Mouse (Mus musculus) left cerebral cortex, postnatal 14 days (tissue): Measurements from ENCODE around the gene R3hcc1l. TPM values are rescaled to one million over a fixed set of nuclear protein-coding genes. Genes with fewer than 3 reads are reported as not detected.

Experiments used
- DNase-seq, 2 experiments: peaks; one replicate each; pipeline ENCODE4 v3.0.0; 2021 to 2022; ENCODE audit warnings: low spot score in 2 of 2, mixed read lengths in 1 of 2
- intact Hi-C: fragments of 180-260 bp; cut with DNase I; formaldehyde crosslinking; loops from one replicate; pipeline ENCODE4 v1.15.1; 2025
- long read RNA-seq, 2 experiments: library from polyadenylated mRNA; stranded (forward); transcript quantifications; one replicate each; pipeline ENCODE4 v2.0.0; 2021
- total RNA-seq, 2 experiments: library from RNA; stranded (reverse); gene quantifications; 2 replicates each; pipeline ENCODE4 v1.2.3; 2021

R3hcc1l gene
- 10 to 100 TPM; 14.1 to 15.1 TPM for total RNA-seq
- long read RNA-seq, experiment 1, full-length matches to known transcripts: 13 of 17 reads
- long read RNA-seq, experiment 1, partial matches to known transcripts: 2 of 17 reads
- long read RNA-seq, experiment 1, other reads (novel, unspliced or antisense): 2 of 17 reads
- long read RNA-seq, experiment 2, full-length matches to known transcripts: 10 of 14 reads
- long read RNA-seq, experiment 2, partial matches to known transcripts: 2 of 14 reads
- long read RNA-seq, experiment 2, other reads (novel, unspliced or antisense): 2 of 14 reads

GRCm38 (mm10) chr19:42518620-42519310 lies at the start of gene R3hcc1l:
TSS of gene R3hcc1l (plus strand) at chr19:42518759.
- peak; percentile 96 to 98 for DNase-seq
- intact Hi-C loops: no loop called here

- intact Hi-C loops: no loop called here
Measured at GRCm38 (mm10) chr19:42471571-42471970, 47.0 kb upstream of the R3hcc1l start.

DNA sequence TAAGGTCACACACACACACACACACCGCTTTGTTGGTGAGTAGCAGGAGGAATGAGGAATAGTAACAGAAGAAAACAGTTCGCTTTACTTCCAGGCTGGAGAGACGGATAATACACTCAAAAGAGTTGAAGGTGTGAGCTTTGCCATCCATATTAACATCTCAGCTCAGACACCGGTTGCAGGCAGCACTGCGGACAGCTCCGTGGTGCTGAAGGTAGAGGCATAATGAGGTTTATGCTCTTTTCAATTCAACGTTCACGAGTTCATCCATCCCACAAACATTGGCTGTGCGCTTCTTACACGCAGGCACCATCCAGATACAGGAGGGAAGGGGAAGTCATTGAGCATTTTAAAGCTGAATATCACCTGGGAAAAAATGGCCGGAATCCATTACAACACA lies 45.7 kb upstream of the R3hcc1l start:
- no peak for DNase-seq

More at GRCm38 (mm10) chr19:42471571-42471970, 47.0 kb upstream of the R3hcc1l start:
- DNase-seq: no peak

GRCm38 (mm10) chr19:42477769-42478168 lies 40.8 kb upstream of the R3hcc1l start:
- intact Hi-C loops: no loop called here
- peak; percentile 35 to 49 for DNase-seq

More for the DNA sequence above, 45.7 kb upstream of the R3hcc1l start:
- intact Hi-C loops: no loop called here

GRCm38 (mm10) chr19:42478303-42478702 lies 40.3 kb upstream of the R3hcc1l start:
- intact Hi-C loops: no loop called here
- DNase-seq: no peak

DNA sequence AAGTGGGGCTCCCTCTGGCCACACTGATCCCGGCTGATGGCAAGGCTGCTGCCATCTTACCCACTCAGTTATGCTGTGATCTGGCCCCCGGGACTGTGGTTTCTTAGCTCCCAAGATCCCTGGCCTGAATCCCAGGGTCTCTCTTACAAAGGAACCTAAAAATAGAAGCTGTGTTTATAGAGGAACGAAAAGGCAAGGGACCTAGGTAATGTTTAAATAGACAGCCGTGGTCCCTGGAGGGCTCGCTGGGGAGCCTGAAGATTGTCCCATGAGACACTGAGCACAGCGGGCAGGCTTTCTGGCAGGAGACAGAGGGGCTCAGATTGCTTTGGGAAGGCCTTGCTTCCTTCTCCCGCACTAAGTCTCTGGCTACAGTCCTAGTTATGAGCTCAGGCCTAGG lies 33.1 kb upstream of the R3hcc1l start:
- DNase-seq: no peak
- intact Hi-C loops: no loop called here

DNA sequence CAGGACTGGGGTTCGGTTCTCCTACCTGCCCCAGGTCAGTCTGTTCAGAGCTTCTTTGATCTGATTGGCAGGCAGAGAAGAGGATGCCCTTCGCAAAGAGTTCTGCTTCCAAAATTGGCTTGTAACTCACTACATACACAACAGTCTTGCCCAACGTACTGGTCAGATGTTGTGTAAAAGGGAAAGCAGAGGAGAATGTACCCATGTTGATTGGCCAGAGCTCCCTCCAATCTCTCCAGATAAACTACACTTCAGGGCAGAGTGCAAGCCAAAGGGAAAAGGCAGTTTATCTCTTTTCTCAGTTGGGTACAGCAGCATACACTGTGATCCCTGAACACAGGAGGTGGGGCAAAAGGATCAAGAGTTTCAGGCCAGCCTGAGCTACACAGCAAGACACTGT lies 31.3 kb upstream of the R3hcc1l start:
- DNase-seq: no peak
- intact Hi-C loops: no loop called here

DNA sequence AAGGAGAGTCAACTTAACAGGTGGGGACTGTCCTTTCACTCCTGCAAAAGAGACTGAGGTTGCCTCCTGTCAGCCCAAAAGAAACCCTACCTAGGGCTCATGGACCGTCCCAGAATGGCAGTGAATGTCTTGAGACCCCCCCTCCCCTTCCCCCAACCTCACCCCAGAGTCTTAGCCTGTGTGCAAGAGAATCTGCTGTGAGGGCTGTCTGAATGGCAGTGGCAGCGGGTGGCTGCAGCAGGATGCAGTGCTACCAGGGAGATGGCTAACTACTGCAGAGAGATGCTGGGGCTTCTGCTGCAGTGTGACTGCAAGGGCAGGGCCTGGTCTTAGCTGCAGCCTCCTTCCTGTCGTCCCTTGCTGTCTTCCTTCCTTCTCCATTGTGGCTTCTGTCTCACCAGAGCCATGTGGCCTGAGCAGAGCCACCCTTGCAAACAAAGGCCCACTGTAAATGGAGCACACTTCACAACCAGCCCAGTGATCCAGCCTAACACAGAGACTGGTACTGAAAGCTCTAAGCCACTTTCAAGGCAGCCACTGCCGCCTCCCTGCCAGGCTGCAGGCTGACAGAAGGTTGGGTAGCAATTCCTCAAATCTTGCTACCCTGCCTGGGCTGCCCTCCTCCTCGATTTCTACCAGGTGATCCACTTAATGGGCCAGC lies 25.2 kb upstream of the R3hcc1l start:
- DNase-seq: peak in 1 of 2 experiments; percentile 29
- intact Hi-C loops: no loop called here

DNA sequence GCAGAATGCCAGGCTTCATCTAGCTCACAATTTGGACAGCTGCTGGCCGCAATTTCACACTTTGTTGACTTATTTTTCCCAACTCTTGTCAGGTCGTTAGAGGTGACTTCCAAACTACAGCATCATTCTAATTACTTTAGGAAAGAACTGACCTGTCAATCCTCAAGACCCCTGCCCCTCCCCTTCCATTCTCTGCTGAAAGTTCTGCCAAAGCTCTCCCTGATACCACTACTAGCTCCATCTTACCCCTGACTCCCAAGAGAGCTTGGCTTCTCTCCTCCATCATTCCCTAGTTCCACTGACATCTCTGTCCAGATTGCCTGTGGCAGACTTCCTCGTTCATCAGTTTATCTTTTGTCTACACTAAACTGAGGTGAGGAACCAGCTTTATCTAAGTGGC lies 14.4 kb upstream of the R3hcc1l start:
- DNase-seq: no peak
- intact Hi-C loops: no loop called here

DNA sequence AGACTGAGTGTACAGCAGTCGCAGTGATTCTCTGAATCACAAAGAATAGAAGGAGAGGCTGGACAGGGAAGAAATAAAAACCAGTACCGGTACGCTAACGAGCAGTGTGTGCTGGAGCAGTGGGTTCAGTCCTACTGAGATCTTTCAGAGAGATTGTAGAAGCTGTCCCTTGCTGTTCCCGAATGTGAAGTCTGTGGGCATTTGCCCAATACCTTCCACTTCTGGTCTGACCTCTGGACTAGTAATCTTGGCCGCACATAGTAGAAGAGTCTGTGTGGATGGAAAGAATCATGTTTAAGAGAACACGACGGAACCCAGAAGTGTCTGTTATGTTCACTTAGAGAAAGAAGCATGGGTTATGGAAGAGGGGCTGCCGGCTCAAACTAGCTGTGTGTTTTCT lies 8.9 kb upstream of the R3hcc1l start:
- intact Hi-C loops: no loop called here

DNA sequence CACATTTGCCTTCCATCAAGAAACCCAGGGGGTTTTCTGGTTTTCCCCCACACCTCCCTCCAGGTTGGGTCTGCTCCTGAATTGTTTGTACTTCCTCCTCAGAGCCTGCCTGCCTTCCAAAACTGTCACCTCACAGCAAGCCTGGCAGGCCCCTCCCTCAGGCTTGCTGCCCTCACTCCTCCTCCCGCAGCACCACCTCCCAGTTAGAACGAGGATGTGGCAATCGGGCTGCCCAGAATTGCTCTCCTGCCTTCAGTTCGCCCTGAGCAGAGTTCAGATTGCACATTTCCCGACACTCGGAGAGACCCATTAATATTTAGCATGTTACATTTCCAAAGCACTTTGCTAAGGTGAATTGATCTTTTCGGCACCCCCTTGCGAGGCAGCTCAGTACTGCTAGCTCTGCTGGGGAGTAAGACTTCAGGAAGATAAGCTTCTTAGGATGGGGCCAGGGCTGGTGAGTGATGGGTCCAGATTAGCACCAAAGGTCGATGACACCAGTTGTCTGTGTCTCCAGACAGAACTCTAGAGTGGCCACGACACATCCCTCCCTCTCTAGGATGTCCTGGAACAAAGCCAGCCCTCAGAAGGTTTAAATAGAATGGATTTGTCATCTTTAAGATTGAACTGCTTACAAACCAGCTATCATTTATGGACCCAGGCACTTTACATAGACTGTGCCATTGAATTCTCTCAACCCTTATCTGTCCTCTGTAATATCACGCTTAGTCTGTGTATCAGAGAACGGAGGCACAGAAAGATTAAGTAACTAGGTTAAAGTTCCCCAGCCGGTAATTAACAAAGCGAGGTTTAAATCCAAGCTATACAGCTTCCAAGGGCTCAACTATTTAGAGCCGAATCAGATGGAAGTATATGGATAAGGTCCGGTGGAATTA lies 8.0 kb upstream of the R3hcc1l start:
- intact Hi-C loops: no loop called here
- no peak for DNase-seq

More for the DNA sequence above, 8.9 kb upstream of the R3hcc1l start:
- DNase-seq: no peak

DNA sequence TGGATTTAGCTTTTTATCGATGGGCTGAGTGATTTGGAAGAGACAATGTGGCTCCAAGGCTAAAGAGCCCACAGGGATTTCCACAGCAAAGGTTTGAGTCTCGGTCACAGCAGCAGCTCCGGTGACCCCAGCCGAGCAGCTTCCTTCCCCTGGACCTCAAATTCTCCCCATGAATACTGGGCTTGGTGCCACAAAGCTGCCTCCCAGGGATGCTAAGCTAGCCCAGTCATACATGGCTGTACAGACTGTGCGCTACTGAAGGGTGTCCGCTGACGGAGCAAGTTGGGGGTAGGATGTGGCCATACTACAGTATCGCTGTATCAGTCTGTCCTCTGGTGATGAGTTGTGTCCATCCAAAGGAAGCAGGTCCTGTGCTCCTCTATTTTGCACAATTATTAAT lies 2.9 kb upstream of the R3hcc1l start:
- intact Hi-C loops: no loop called here
- no peak for DNase-seq

DNA sequence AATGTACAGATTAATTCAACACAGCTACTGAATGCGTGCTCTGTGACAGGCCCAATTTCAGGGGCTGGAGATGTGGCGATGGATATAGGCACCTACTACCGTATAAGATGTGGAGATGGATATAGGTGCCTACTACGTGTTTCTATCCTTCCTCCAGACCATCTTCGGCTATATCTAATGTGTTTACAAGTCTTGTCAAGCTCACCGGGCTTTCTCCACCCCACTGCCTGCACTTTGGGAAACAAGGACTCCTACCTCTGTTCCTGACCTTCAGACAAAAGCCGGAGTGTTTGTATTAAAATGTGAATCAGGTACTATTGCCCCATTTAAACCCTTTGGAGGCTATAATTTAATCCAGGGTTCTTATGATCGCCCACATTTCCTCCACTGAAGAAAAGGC lies 2.4 kb upstream of the R3hcc1l start:
- intact Hi-C loops: no loop called here

DNA sequence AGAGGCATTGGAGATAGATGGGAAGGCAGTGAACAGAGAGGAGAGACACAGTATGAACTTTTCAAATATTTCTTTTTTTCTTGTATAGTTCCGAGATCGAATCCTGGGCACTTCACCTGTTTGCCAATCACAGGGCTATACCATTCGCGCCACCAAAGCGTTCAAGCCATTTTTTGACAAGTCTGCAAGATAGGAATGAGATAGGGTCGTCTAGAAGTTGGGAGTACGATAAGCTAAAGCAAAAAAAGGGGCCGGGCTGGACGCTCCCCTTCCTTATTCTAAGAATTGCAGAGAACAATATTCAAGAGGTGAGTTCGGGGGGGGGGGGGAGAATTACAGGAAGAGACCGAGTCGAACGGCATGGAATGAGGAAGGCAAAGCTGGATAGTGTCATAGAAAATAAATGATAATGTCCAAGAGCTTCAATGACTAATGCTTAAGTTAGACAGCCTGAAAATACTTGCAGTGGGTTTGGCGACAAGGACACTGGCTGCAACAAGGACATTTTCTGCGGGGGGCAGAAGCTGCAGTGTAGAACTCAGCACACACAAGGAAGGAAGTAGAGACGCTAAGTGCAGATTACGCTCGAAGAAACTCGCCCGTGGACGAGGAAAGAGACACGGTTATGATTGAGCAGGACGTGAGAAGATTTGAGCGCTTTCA lies 471 bp upstream of the R3hcc1l start:
- no peak for DNase-seq

More for the DNA sequence above, 2.4 kb upstream of the R3hcc1l start:
- DNase-seq: no peak

GRCm38 (mm10) chr19:42519760-42520159 lies 1.2 kb downstream of the R3hcc1l start:
- intact Hi-C loops: no loop called here
- no peak for DNase-seq

More for the DNA sequence above, 471 bp upstream of the R3hcc1l start:
- intact Hi-C loops: no loop called here

DNA sequence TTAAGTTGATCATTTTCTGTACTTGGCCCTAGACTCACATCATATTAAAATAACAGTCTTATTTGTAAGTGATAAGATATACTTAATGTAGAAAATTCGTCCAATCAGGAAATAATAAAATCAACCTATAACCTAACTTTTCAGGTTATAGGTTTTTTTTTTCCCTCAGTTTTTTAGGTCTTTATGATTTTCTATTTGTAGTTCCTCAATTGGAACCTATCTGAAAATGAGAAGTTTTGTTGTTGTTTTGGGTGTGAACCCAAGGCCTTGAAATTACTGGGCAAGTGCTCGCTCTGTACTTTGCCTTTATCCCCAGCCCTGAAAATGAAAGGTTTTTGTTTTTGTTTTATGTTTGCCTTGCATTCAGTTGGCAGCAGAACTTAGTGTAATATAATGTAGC lies 6.1 kb downstream of the R3hcc1l start:
- intact Hi-C loops: no loop called here

GRCm38 (mm10) chr19:42529992-42530437 lies 11.5 kb downstream of the R3hcc1l start:
- intact Hi-C loops: no loop called here
- no peak for DNase-seq

More for the DNA sequence above, 6.1 kb downstream of the R3hcc1l start:
- no peak for DNase-seq

- no peak for DNase-seq
- intact Hi-C loops: no loop called here
Measured at GRCm38 (mm10) chr19:42534427-42534826, 15.9 kb downstream of the R3hcc1l start.

GRCm38 (mm10) chr19:42537600-42537999 lies 19.0 kb downstream of the R3hcc1l start:
- intact Hi-C loops: no loop called here
- no peak for DNase-seq
